23 mouse cellular contexts compared by ENCODE assay signal in genomic region chr13:23867405-23867804, GRCm38 (mm10). TPM values are rescaled to one million over a fixed set of nuclear protein-coding genes. Genes with fewer than 3 reads are reported as not detected.
A peak's percentile ranks its signal among the peaks of the same experiment; 100 is the strongest.
DNase-seq lines count a peak whose midpoint lies in the region; ATAC-seq and TF ChIP-seq lines count a peak whose summit lies in the region.
"Had no signal": no experiment of that assay in that cellular context is flagged by ENCODE, and none has a peak within 500 bp of the region (broad histone marks: within the 10 kb centered on the region; RNA-seq: fewer than 3 reads in every experiment).

Gene Slc17a1 (plus strand): TSS chr13:23867750.

- no peak within 1 kb of the TSS for H3K4me2 ChIP-seq in kidney, embryonic 14.5 days (replicated peaks; ENCODE audit: low read depth, low read length)
- peak within 1 kb of the TSS; percentile 40; the same call in 1 of the 2 replicates for H3K4me2 ChIP-seq in CH12.LX (ENCODE audit: insufficient read depth, low read depth, poor library complexity, severe bottlenecking)
- peak within 1 kb of the TSS; percentile 33 for H3K4me2 ChIP-seq in liver, embryonic 15.5 days
- no peak within 1 kb of the TSS for H3K4me2 ChIP-seq in midbrain, embryonic 11.5 days
- H3K4me2 ChIP-seq: embryonic facial prominence, embryonic 15.5 days; neural tube, embryonic 12.5 days had no signal

- no peak for TF ChIP-seq POLR2A in CH12.LX (IDR thresholded peaks at IDR 0.05; ENCODE audit: low read depth, low read length)

- no peak within 1 kb of the TSS for H3K4me3 ChIP-seq in kidney, embryonic 14.5 days (ENCODE audit: low read length)
- H3K4me3 ChIP-seq in CH12.LX (replicated peaks in 1 of 3; ENCODE audit: low read depth in 2 of 3, low read length in 2 of 3, poor library complexity in 1 of 3), result no peak within 1 kb of the TSS
- peak within 1 kb of the TSS; percentile 14; the same call in 1 of the 2 replicates for H3K4me3 ChIP-seq in liver, embryonic 15.5 days (replicated peaks)
- H3K4me3 ChIP-seq in midbrain, embryonic 11.5 days (ENCODE audit: low read depth, low read length), result no peak within 1 kb of the TSS
- H3K4me3 ChIP-seq: embryonic facial prominence, embryonic 15.5 days; hindbrain, embryonic 10.5 days; midbrain, embryonic 10.5 days; neural tube, embryonic 12.5 days had no signal

- no peak within 1 kb of the TSS for H3K27ac ChIP-seq in kidney, embryonic 14.5 days (ENCODE audit: low read depth, low read length)
- no peak within 1 kb of the TSS for H3K27ac ChIP-seq in CH12.LX (ENCODE audit: insufficient read depth, low read depth)
- peak within 1 kb of the TSS; percentile 74 for H3K27ac ChIP-seq in liver, embryonic 15.5 days (replicated peaks)
- H3K27ac ChIP-seq in midbrain, embryonic 11.5 days (ENCODE audit: low read depth, low read length), result no peak within 1 kb of the TSS
- H3K27ac ChIP-seq: embryonic facial prominence, embryonic 15.5 days; midbrain, embryonic 10.5 days; neural tube, embryonic 12.5 days had no signal

- TF ChIP-seq CTCF in CH12.LX (conservative IDR thresholded peaks at IDR 0.05 in 1 of 2, IDR thresholded peaks at IDR 0.05 in 1 of 2; ENCODE audit: low read depth in 2 of 2, low read length in 2 of 2), result no peak

- DNase-seq in kidney, adult 18-20 months, result peak; percentile 35
- DNase-seq in CH12.LX (ENCODE audit: extremely low read depth), result no peak
- DNase-seq in kidney, adult 9 months, result peak; percentile 72
- DNase-seq in testis, postnatal 14 days (ENCODE audit: low spot score), result no peak
- no peak for DNase-seq in midbrain, embryonic 11.5 days (ENCODE audit: low spot score, missing footprints)
- DNase-seq: B cell, adult 2 months; cerebellum, adult 9-11 months; gastrocnemius, postnatal 25 days; right cerebral cortex, postnatal 25 days; thymus, postnatal 36 days had no signal

- dilution Hi-C loops in CH12.LX (cut with MboI; ENCODE audit: extremely low pct_ligation_motif_present, extremely low pct_unique_long_range_greater_than_20kb, low sequenced_read_pairs), result no loop called here

- H3K4me1 ChIP-seq in kidney, embryonic 14.5 days (ENCODE audit: control insufficient read depth, insufficient read depth, low read length), result no peaks in the 10 kb centered on the region
- 0 out of 4 replicates have a peak, but pooled peaks cover 0 to 2% of the 10 kb centered on the region in 2 experiments for H3K4me1 ChIP-seq in CH12.LX (ENCODE audit: control insufficient read depth in 1 of 2, insufficient read depth in 2 of 2)
- peaks cover 6% of the 10 kb centered on the region for H3K4me1 ChIP-seq in liver, embryonic 15.5 days (replicated peaks)
- no peaks in the 10 kb centered on the region for H3K4me1 ChIP-seq in midbrain, embryonic 11.5 days (ENCODE audit: control insufficient read depth, insufficient read depth, low read length)
- H3K4me1 ChIP-seq: embryonic facial prominence, embryonic 15.5 days; hindbrain, embryonic 10.5 days; midbrain, embryonic 10.5 days; neural tube, embryonic 12.5 days had no signal

- no peaks in the 10 kb centered on the region for H3K9me3 ChIP-seq in kidney, embryonic 14.5 days (ENCODE audit: control insufficient read depth, low read length)
- no peaks in the 10 kb centered on the region for H3K9me3 ChIP-seq in CH12.LX (replicated peaks; ENCODE audit: low read length)
- no peaks in the 10 kb centered on the region for H3K9me3 ChIP-seq in liver, embryonic 15.5 days (replicated peaks)
- H3K9me3 ChIP-seq in midbrain, embryonic 11.5 days (ENCODE audit: control insufficient read depth, low read length), result no peaks in the 10 kb centered on the region
- H3K9me3 ChIP-seq: embryonic facial prominence, embryonic 15.5 days; hindbrain, embryonic 10.5 days; midbrain, embryonic 10.5 days; neural tube, embryonic 12.5 days had no signal

- in situ Hi-C loops in CH12.LX (cut with MboI; ENCODE audit: low pct_ligation_motif_present, low pct_unique_long_range_greater_than_20kb, low sequenced_read_pairs), result no loop called here

- WGBS in kidney, embryonic 14.5 days, result 91% methylated on average over 7 of the region's 7 CpGs
- WGBS in liver, embryonic 15.5 days (ENCODE audit: insufficient replicate concordance), result 66% methylated on average over 7 of the region's 7 CpGs
- WGBS in midbrain, embryonic 11.5 days, result 90% methylated on average over 7 of the region's 7 CpGs

- no peak for ATAC-seq in kidney, embryonic 14.5 days (ENCODE audit: low FRiP score, low TSS enrichment)
- ATAC-seq in liver, embryonic 15.5 days (ENCODE audit: insufficient read depth), result peak; percentile 72
- ATAC-seq in midbrain, embryonic 11.5 days (ENCODE audit: low FRiP score), result no peak

- H3K9ac ChIP-seq in kidney, embryonic 14.5 days (ENCODE audit: low read depth, low read length), result no peak within 1 kb of the TSS
- no peak within 1 kb of the TSS for H3K9ac ChIP-seq in CH12.LX (ENCODE audit: insufficient read depth, low read depth)
- H3K9ac ChIP-seq in liver, embryonic 15.5 days, result peak within 1 kb of the TSS; percentile 11; the same call in 1 of the 2 replicates
- no peak within 1 kb of the TSS for H3K9ac ChIP-seq in midbrain, embryonic 11.5 days (ENCODE audit: low read length)
- H3K9ac ChIP-seq: embryonic facial prominence, embryonic 15.5 days; neural tube, embryonic 12.5 days had no signal

- no peaks in the 10 kb centered on the region for H3K36me3 ChIP-seq in kidney, embryonic 14.5 days (ENCODE audit: control insufficient read depth, insufficient read depth, low read length)
- no peaks in the 10 kb centered on the region for H3K36me3 ChIP-seq in CH12.LX (replicated peaks in 1 of 2; ENCODE audit: control insufficient read depth in 1 of 2, insufficient read depth in 1 of 2, low read length in 1 of 2)
- H3K36me3 ChIP-seq in liver, embryonic 15.5 days (replicated peaks), result no peaks in the 10 kb centered on the region
- H3K36me3 ChIP-seq in midbrain, embryonic 11.5 days (ENCODE audit: control insufficient read depth, insufficient read depth, low read length), result no peaks in the 10 kb centered on the region
- H3K36me3 ChIP-seq: embryonic facial prominence, embryonic 15.5 days; hindbrain, embryonic 10.5 days; midbrain, embryonic 10.5 days; neural tube, embryonic 12.5 days had no signal

- no peaks in the 10 kb centered on the region for H3K27me3 ChIP-seq in kidney, embryonic 14.5 days (ENCODE audit: control insufficient read depth, insufficient read depth, low read length)
- H3K27me3 ChIP-seq in CH12.LX (replicated peaks), result no peaks in the 10 kb centered on the region
- H3K27me3 ChIP-seq in liver, embryonic 15.5 days, result no peaks in the 10 kb centered on the region
- H3K27me3 ChIP-seq in midbrain, embryonic 11.5 days (ENCODE audit: control insufficient read depth, insufficient read depth, low read length), result no peaks in the 10 kb centered on the region
- H3K27me3 ChIP-seq: embryonic facial prominence, embryonic 15.5 days; neural tube, embryonic 12.5 days had no signal

- no peak for TF ChIP-seq EP300 in CH12.LX (IDR thresholded peaks at IDR 0.05; ENCODE audit: low read length)

- H3K79me2 ChIP-seq in CH12.LX (replicated peaks; ENCODE audit: control insufficient read depth, extremely low read depth, insufficient read depth, poor library complexity, severe bottlenecking), result no peaks in the 10 kb centered on the region

- TF ChIP-seq RAD21 in CH12.LX (IDR thresholded peaks at IDR 0.05; ENCODE audit: low read depth, low read length), result no peak

TF ChIP-seq in CH12.LX, 34 proteins besides CTCF, POLR2A, EP300 and RAD21:
- TF ChIP-seq JUND (conservative IDR thresholded peaks at IDR 0.05; ENCODE audit: low read depth, low read length), result no peak
TF ChIP-seq in CH12.LX: peak in this region for 0.

RNA-seq across cellular contexts. Expression of gene Slc17a1, which starts in this region (rescaled TPM):
- polyA plus RNA-seq in kidney, embryonic 14.5 days (2014; fragmentation: Nextera tagmentation; extraction: Ambion mirVana), result 0.47 and 1.6 TPM in 2 replicates
- total RNA-seq in CH12.LX (2012; rRNA removed) (not detected in 2 replicates), CH12.LX (2014; rRNA removed) (not detected in 2 replicates)
- not detected in 2 replicates for polyA plus RNA-seq in CH12.LX (2012; ENCODE audit: insufficient read length, low read depth)
- 0.32 and 0.59 TPM in 2 replicates for polyA plus RNA-seq in liver, embryonic 15.5 days (2015; fragmentation: Nextera tagmentation; extraction: Ambion mirVana)
- 0.08 TPM in 1 of 2 replicates, not detected in the other for polyA plus RNA-seq in midbrain, embryonic 11.5 days (2014; fragmentation: Nextera tagmentation; extraction: Ambion mirVana)
- total RNA-seq: gastrocnemius, postnatal 25 days; heart, adult 8-10 months; layer of hippocampus, adult 18-20 months; monocyte, adult 5-6 weeks had no signal
- polyA plus RNA-seq: embryonic facial prominence, embryonic 15.5 days; forebrain, embryonic 11.5 days; frontal cortex, adult 2 months; heart, embryonic 16.5 days; hindbrain, embryonic 10.5 days; limb, embryonic 11.5 days; midbrain, embryonic 10.5 days; neural tube, embryonic 12.5 days had no signal

Comparison
In these comparisons a context has a peak if more than half of its experiments do, and no peak if none do; other contexts are left out.
1. Peak in ATAC-seq, H3K4me3 ChIP-seq, H3K27ac ChIP-seq, H3K9ac ChIP-seq and H3K4me2 ChIP-seq in liver, embryonic 15.5 days; RNA of the gene not detected or under 1 TPM.
2. DNase-seq: peak in kidney, adult 18-20 months (single experiment) and kidney, adult 9 months (single experiment); none in CH12.LX (single experiment), testis, postnatal 14 days (single experiment) and midbrain, embryonic 11.5 days (single experiment).